Mouse (Mus musculus) midbrain, embryonic 13.5 days (tissue): ENCODE measurements at regions not wholly inside any gene's neighbourhood (a gene's known extent, or its start where the extent isn't known, plus 50 kb on each side); places are given as distances from the start of the nearest gene placed in this dataset.

ENCODE experiments used
- ATAC-seq: fragments of 200-750 bp; cut with Nextera tagmentation; 2 replicates; pipeline ENCODE4 v1.8.0; 2017; ENCODE audit warnings: mild to moderate bottlenecking, moderate TSS enrichment, moderate library complexity
- H3K27ac ChIP-seq: fragments of 300-500 bp; sonication (generic); 2 replicates; pipeline ENCODE4 v1.5.1; 2015; ENCODE audit warnings: inconsistent platforms, mild to moderate bottlenecking, moderate library complexity
- H3K27me3 ChIP-seq: fragments of 300-500 bp; sonication (generic); 2 replicates; pipeline ENCODE4 v1.6.1; 2015; ENCODE audit warnings: mild to moderate bottlenecking, inconsistent platforms
- H3K36me3 ChIP-seq: fragments of 300-500 bp; sonication (generic); 2 replicates; pipeline ENCODE4 v1.6.1; 2015; ENCODE audit warnings: mild to moderate bottlenecking, inconsistent platforms
- H3K4me1 ChIP-seq: fragments of 300-500 bp; sonication (generic); replicated peaks from 2 replicates; pipeline ENCODE4 v1.6.1; 2015; ENCODE audit warnings: inconsistent platforms
- H3K4me2 ChIP-seq: fragments of 300-500 bp; sonication (generic); replicated peaks from 2 replicates; pipeline ENCODE4 v1.6.1; 2015; ENCODE audit warnings: moderate library complexity, mild to moderate bottlenecking, inconsistent platforms
- H3K4me3 ChIP-seq: fragments of 300-500 bp; sonication (generic); replicated peaks from 2 replicates; pipeline ENCODE4 v1.5.1; 2015; ENCODE audit warnings: mild to moderate bottlenecking, inconsistent platforms
- H3K9ac ChIP-seq: fragments of 300-500 bp; sonication (generic); replicated peaks from 2 replicates; pipeline ENCODE4 v1.6.1; 2015; ENCODE audit warnings: mild to moderate bottlenecking, inconsistent platforms
- H3K9me3 ChIP-seq: fragments of 300-500 bp; sonication (generic); 2 replicates; pipeline ENCODE4 v1.6.1; 2016; ENCODE audit warnings: mild to moderate bottlenecking, inconsistent platforms
- WGBS: fragments of 180-500 bp; shearing (Covaris S2); methylation state at CpG from one replicate; pipeline ENCODE4 v1.1.7; 2015; 5-methylcytosine and 5-hydroxymethylcytosine counted together

- Histone ChIP-seq H3K4me1 (peaks cover 12% of the 10 kb centered on the region), H3K4me2 (no peak overlapping the region), H3K27ac (no peak overlapping the region; the same call in 1 of the 2 replicates), H3K4me3 (no peak overlapping the region), H3K36me3 (no peaks in the 10 kb centered on the region), H3K9me3 (no peaks in the 10 kb centered on the region), H3K27me3 (no peaks in the 10 kb centered on the region), H3K9ac (no peak overlapping the region)
- ATAC-seq, result peak; percentile 66; the same call in 1 of the 2 replicates
- WGBS, result 26% methylated on average over 4 of the region's 4 CpGs
These were observed 362.6 kb upstream of the Cdh11 start for GRCm38 (mm10) chr8:103148013-103148412.

GRCm38 (mm10) chr8:103148447-103148846, 363.0 kb upstream of the Cdh11 start:
- no peaks in the 10 kb centered on the region for H3K27me3 ChIP-seq
- ATAC-seq, result 0 out of 2 replicates have a peak, but pooled peaks have one; percentile 48
- H3K36me3 ChIP-seq, result no peaks in the 10 kb centered on the region
- peak overlapping the region; percentile 14 for H3K27ac ChIP-seq
- no peak overlapping the region for H3K4me3 ChIP-seq
- H3K4me2 ChIP-seq, result no peak overlapping the region
- peaks cover 12% of the 10 kb centered on the region for H3K4me1 ChIP-seq
- H3K9ac ChIP-seq, result no peak overlapping the region
- WGBS, result 40% methylated on average over 10 of the region's 10 CpGs
- H3K9me3 ChIP-seq, result no peaks in the 10 kb centered on the region

- Histone ChIP-seq H3K4me2 (no peak overlapping the region), H3K9me3 (no peaks in the 10 kb centered on the region), H3K9ac (no peak overlapping the region), H3K27ac (no peak overlapping the region), H3K36me3 (no peaks in the 10 kb centered on the region), H3K4me1 (peaks cover 3% of the 10 kb centered on the region; the same call in 1 of the 2 replicates), H3K4me3 (no peak overlapping the region), H3K27me3 (no peaks in the 10 kb centered on the region)
- 46% methylated on average over 7 of the region's 7 CpGs for WGBS
- peak; percentile 89 for ATAC-seq
These were observed 381.3 kb upstream of the Cdh11 start for GRCm38 (mm10) chr8:103166623-103167316.

GRCm38 (mm10) chr8:103173313-103173712, 387.9 kb upstream of the Cdh11 start:
- no peaks in the 10 kb centered on the region for H3K27me3 ChIP-seq

GRCm38 (mm10) chr8:103173803-103174429, 388.5 kb upstream of the Cdh11 start:
- H3K9me3 ChIP-seq, result peaks cover 2% of the 10 kb centered on the region; the same call in 1 of the 2 replicates
- WGBS, result 67% methylated on average over 5 of the region's 5 CpGs
- H3K27me3 ChIP-seq, result no peaks in the 10 kb centered on the region
- H3K36me3 ChIP-seq, result no peaks in the 10 kb centered on the region
- no peak overlapping the region for H3K4me2 ChIP-seq
- no peaks in the 10 kb centered on the region; the same call in 1 of the 2 replicates for H3K4me1 ChIP-seq
- no peak for ATAC-seq
- H3K4me3 ChIP-seq, result no peak overlapping the region
- no peak overlapping the region for H3K27ac ChIP-seq
- H3K9ac ChIP-seq, result no peak overlapping the region

More at GRCm38 (mm10) chr8:103173313-103173712, 387.9 kb upstream of the Cdh11 start:
- Histone ChIP-seq H3K27ac (no peak overlapping the region), H3K4me3 (no peak overlapping the region), H3K4me1 (no peaks in the 10 kb centered on the region; the same call in 1 of the 2 replicates), H3K4me2 (no peak overlapping the region), H3K9me3 (peaks cover 2% of the 10 kb centered on the region; the same call in 1 of the 2 replicates), H3K9ac (no peak overlapping the region), H3K36me3 (no peaks in the 10 kb centered on the region)
- ATAC-seq, result no peak
- WGBS, result 81% methylated on average over 3 of the region's 3 CpGs

- Histone ChIP-seq H3K27ac (no peak overlapping the region), H3K9ac (no peak overlapping the region), H3K4me1 (no peaks in the 10 kb centered on the region; the same call in 1 of the 2 replicates), H3K4me2 (no peak overlapping the region), H3K9me3 (no peaks in the 10 kb centered on the region), H3K27me3 (no peaks in the 10 kb centered on the region), H3K4me3 (no peak overlapping the region), H3K36me3 (no peaks in the 10 kb centered on the region)
- no peak for ATAC-seq
These were observed 395.2 kb upstream of the Cdh11 start for GRCm38 (mm10) chr8:103180661-103181060.

GRCm38 (mm10) chr8:103188720-103189498, 403.5 kb upstream of the Cdh11 start:
- Histone ChIP-seq H3K36me3 (no peaks in the 10 kb centered on the region), H3K27ac (no peak overlapping the region), H3K4me3 (no peak overlapping the region), H3K27me3 (no peaks in the 10 kb centered on the region), H3K9ac (no peak overlapping the region), H3K4me2 (no peak overlapping the region), H3K4me1 (peaks cover 9% of the 10 kb centered on the region; the same call in 1 of the 2 replicates), H3K9me3 (no peaks in the 10 kb centered on the region)
- WGBS, result 52% methylated on average over 8 of the region's 8 CpGs
- ATAC-seq, result peak; percentile 53; the same call in 1 of the 2 replicates

GRCm38 (mm10) chr8:103198251-103198650, 412.8 kb upstream of the Cdh11 start:
- Histone ChIP-seq H3K4me2 (no peak overlapping the region), H3K9me3 (no peaks in the 10 kb centered on the region), H3K27me3 (no peaks in the 10 kb centered on the region), H3K9ac (no peak overlapping the region), H3K4me3 (no peak overlapping the region), H3K4me1 (no peaks in the 10 kb centered on the region), H3K27ac (no peak overlapping the region), H3K36me3 (no peaks in the 10 kb centered on the region)
- WGBS, result 72% methylated on average over 3 of the region's 3 CpGs
- no peak for ATAC-seq

GRCm38 (mm10) chr8:103199696-103200615, 414.5 kb upstream of the Cdh11 start:
- 78% methylated on average over 11 of the region's 11 CpGs for WGBS
- ATAC-seq, result no peak
- H3K27ac ChIP-seq, result no peak overlapping the region
- H3K9ac ChIP-seq, result no peak overlapping the region
- no peak overlapping the region for H3K4me3 ChIP-seq
- no peaks in the 10 kb centered on the region for H3K36me3 ChIP-seq
- no peaks in the 10 kb centered on the region for H3K9me3 ChIP-seq
- no peak overlapping the region for H3K4me2 ChIP-seq
- no peaks in the 10 kb centered on the region for H3K27me3 ChIP-seq
- H3K4me1 ChIP-seq, result no peaks in the 10 kb centered on the region

GRCm38 (mm10) chr8:103203710-103204109, 418.3 kb upstream of the Cdh11 start:
- Histone ChIP-seq H3K27ac (no peak overlapping the region), H3K9ac (no peak overlapping the region), H3K9me3 (no peaks in the 10 kb centered on the region), H3K36me3 (no peaks in the 10 kb centered on the region), H3K27me3 (no peaks in the 10 kb centered on the region), H3K4me2 (no peak overlapping the region), H3K4me3 (no peak overlapping the region), H3K4me1 (no peaks in the 10 kb centered on the region)
- no peak for ATAC-seq
- WGBS, result 66% methylated on average over 1 of the region's 1 CpGs

- ATAC-seq, result no peak
- no peaks in the 10 kb centered on the region for H3K4me1 ChIP-seq
- H3K4me2 ChIP-seq, result no peak overlapping the region
- no peaks in the 10 kb centered on the region for H3K36me3 ChIP-seq
- 79% methylated on average over 2 of the region's 2 CpGs for WGBS
- H3K4me3 ChIP-seq, result no peak overlapping the region
- H3K9me3 ChIP-seq, result no peaks in the 10 kb centered on the region
- no peak overlapping the region for H3K27ac ChIP-seq
- H3K27me3 ChIP-seq, result no peaks in the 10 kb centered on the region
- H3K9ac ChIP-seq, result no peak overlapping the region
These were observed 429.2 kb upstream of the Cdh11 start for GRCm38 (mm10) chr8:103214606-103215005.
